Mouse (Mus musculus) liver, postnatal 0 days (tissue): ENCODE data around the gene Srprb.

Experiments used
- CTCF ChIP-seq: sonication (generic); IDR thresholded peaks from 2 replicates; pipeline ENCODE4 v1.5.1; 2016; ENCODE audit warnings: antibody characterized with exemption, low read depth
- EP300 ChIP-seq: IDR thresholded peaks from 2 replicates; pipeline ENCODE4 v1.6.1; 2016; ENCODE audit warnings: antibody characterized with exemption, low read depth, mild to moderate bottlenecking

DNA sequence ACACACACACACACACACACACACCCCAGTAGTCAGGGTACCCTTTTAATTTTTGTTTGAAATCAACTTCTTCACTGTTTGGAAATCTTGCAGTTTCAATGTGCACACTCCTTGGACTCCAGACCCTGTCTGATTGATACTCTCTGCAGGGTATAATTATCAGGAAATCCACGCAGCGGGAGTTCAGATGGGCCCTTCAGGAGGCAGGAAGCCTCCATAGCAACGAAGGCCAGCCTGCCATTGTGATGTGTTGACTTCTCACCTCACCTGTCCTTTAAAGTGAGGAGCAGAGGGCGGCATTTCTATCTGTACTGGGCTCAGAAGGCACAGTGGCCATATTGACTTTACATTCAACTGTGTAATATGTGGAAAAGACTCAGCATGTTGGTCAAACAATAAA lies 17.1 kb downstream of the Srprb start:
- no peak for TF ChIP-seq CTCF
- TF ChIP-seq EP300 = no peak
